14 mouse cellular contexts compared by ENCODE assay signal in genomic region chr14:25855241-25855885, GRCm38 (mm10). TPM values are rescaled to one million over a fixed set of nuclear protein-coding genes. Genes with fewer than 3 reads are reported as not detected.
DNase-seq lines count a peak whose midpoint lies in the region; ATAC-seq and TF ChIP-seq lines count a peak whose summit lies in the region.
"Had no signal": no experiment of that assay in that cellular context is flagged by ENCODE, and none has a peak within 500 bp of the region (broad histone marks: within the 10 kb centered on the region; RNA-seq: fewer than 3 reads in every experiment).

No protein-coding gene starts in this region.

- H3K27me3 ChIP-seq in kidney, embryonic 16.5 days (ENCODE audit: insufficient read depth, low read length), result no peaks in the 10 kb centered on the region
- H3K27me3 ChIP-seq in CH12.LX (replicated peaks), result no peaks in the 10 kb centered on the region
- H3K27me3 ChIP-seq: forebrain, embryonic 13.5 days; neural tube, embryonic 12.5 days had no signal

- H3K4me3 ChIP-seq in kidney, embryonic 16.5 days (ENCODE audit: low read length), result no peak overlapping the region
- no peak overlapping the region for H3K4me3 ChIP-seq in CH12.LX (replicated peaks in 1 of 3; ENCODE audit: low read depth in 2 of 3, low read length in 2 of 3, poor library complexity in 1 of 3)
- H3K4me3 ChIP-seq: forebrain, embryonic 13.5 days; neural tube, embryonic 12.5 days had no signal

- WGBS in kidney, embryonic 16.5 days, result 73% methylated on average over 8 of the region's 8 CpGs

- H3K9me3 ChIP-seq in kidney, embryonic 16.5 days (ENCODE audit: low read length), result no peaks in the 10 kb centered on the region
- H3K9me3 ChIP-seq in CH12.LX (replicated peaks; ENCODE audit: low read length), result no peaks in the 10 kb centered on the region
- H3K9me3 ChIP-seq: forebrain, embryonic 13.5 days; neural tube, embryonic 12.5 days had no signal

- TF ChIP-seq CTCF in CH12.LX (conservative IDR thresholded peaks at IDR 0.05 in 1 of 2, IDR thresholded peaks at IDR 0.05 in 1 of 2; ENCODE audit: low read depth in 2 of 2, low read length in 2 of 2), result no peak

- dilution Hi-C loops in CH12.LX (cut with MboI; ENCODE audit: extremely low pct_ligation_motif_present, extremely low pct_unique_long_range_greater_than_20kb, low sequenced_read_pairs), result no loop called here

- TF ChIP-seq POLR2A in CH12.LX (IDR thresholded peaks at IDR 0.05; ENCODE audit: low read depth, low read length), result no peak

- no peak for DNase-seq in kidney, postnatal 25 days
- DNase-seq in CH12.LX (ENCODE audit: extremely low read depth), result no peak
- peak; percentile 57 for DNase-seq in fat pad, adult 2 months (ENCODE audit: extremely low read depth, low read depth, low spot score)
- no peak for DNase-seq in embryo, embryonic 10.5 days (ENCODE audit: low spot score)
- DNase-seq in testis, postnatal 14 days (ENCODE audit: low spot score), result no peak
- no peak for DNase-seq in frontal cortex, postnatal 25 days (ENCODE audit: low spot score in 2 of 2)
- DNase-seq: adrenal gland, postnatal 25 days; cerebellum, adult 9-11 months; layer of hippocampus, postnatal 36 days had no signal

- no peaks in the 10 kb centered on the region for H3K36me3 ChIP-seq in kidney, embryonic 16.5 days (ENCODE audit: insufficient read depth, low read length)
- H3K36me3 ChIP-seq in CH12.LX (replicated peaks in 1 of 2; ENCODE audit: control insufficient read depth in 1 of 2, insufficient read depth in 1 of 2, low read length in 1 of 2), result no peaks in the 10 kb centered on the region
- H3K36me3 ChIP-seq: neural tube, embryonic 12.5 days had no signal

- in situ Hi-C loops in CH12.LX (cut with MboI; ENCODE audit: low pct_ligation_motif_present, low pct_unique_long_range_greater_than_20kb, low sequenced_read_pairs), result no loop called here

- no peak overlapping the region for H3K9ac ChIP-seq in kidney, embryonic 16.5 days (replicated peaks; ENCODE audit: low read length)
- H3K9ac ChIP-seq in CH12.LX (ENCODE audit: insufficient read depth, low read depth), result no peak overlapping the region
- H3K9ac ChIP-seq: forebrain, embryonic 13.5 days; neural tube, embryonic 12.5 days had no signal

- no peaks in the 10 kb centered on the region for H3K79me2 ChIP-seq in CH12.LX (replicated peaks; ENCODE audit: control insufficient read depth, extremely low read depth, insufficient read depth, poor library complexity, severe bottlenecking)

- TF ChIP-seq RAD21 in CH12.LX (IDR thresholded peaks at IDR 0.05; ENCODE audit: low read depth, low read length), result no peak

- ATAC-seq in kidney, embryonic 16.5 days (ENCODE audit: low FRiP score, low TSS enrichment), result no peak
- peak; percentile 63 for ATAC-seq in megakaryocyte progenitor cell, adult 5-6 weeks (replicated peaks; ENCODE audit: poor library complexity)
- ATAC-seq: forebrain, embryonic 13.5 days; hindbrain, postnatal 0 days had no signal

- peak; percentile 61 for TF ChIP-seq EP300 in CH12.LX (IDR thresholded peaks at IDR 0.05; ENCODE audit: low read length)

- H3K27ac ChIP-seq in kidney, embryonic 16.5 days (ENCODE audit: low read length), result 0 out of 2 replicates have a peak overlapping the region, but pooled peaks have one; percentile 23
- no peak overlapping the region for H3K27ac ChIP-seq in CH12.LX (ENCODE audit: insufficient read depth, low read depth)
- H3K27ac ChIP-seq: forebrain, embryonic 13.5 days; hindbrain, postnatal 0 days; neural tube, embryonic 12.5 days had no signal

- H3K4me2 ChIP-seq in kidney, embryonic 16.5 days (replicated peaks; ENCODE audit: low read depth, low read length), result no peak overlapping the region
- peak overlapping the region; percentile 76 for H3K4me2 ChIP-seq in CH12.LX (ENCODE audit: insufficient read depth, low read depth, poor library complexity, severe bottlenecking)
- H3K4me2 ChIP-seq: forebrain, embryonic 13.5 days; neural tube, embryonic 12.5 days had no signal

- H3K4me1 ChIP-seq in kidney, embryonic 16.5 days (ENCODE audit: insufficient read depth, low read length), result peaks cover 40% of the 10 kb centered on the region
- H3K4me1 ChIP-seq in CH12.LX (ENCODE audit: control insufficient read depth in 1 of 2, insufficient read depth in 2 of 2), result peaks cover 27 to 46% of the 10 kb centered on the region in 2 experiments
- H3K4me1 ChIP-seq: forebrain, embryonic 13.5 days; neural tube, embryonic 12.5 days had no signal

TF ChIP-seq in CH12.LX, 34 proteins besides CTCF, POLR2A, EP300 and RAD21:
- TF ChIP-seq E2F4 (IDR thresholded peaks at IDR 0.05; ENCODE audit: insufficient replicate concordance, low read depth, low read length) (no peak), ETS1 (conservative IDR thresholded peaks at IDR 0.05; ENCODE audit: low read depth, low read length) (peak; percentile 51), BHLHE40 (IDR thresholded peaks at IDR 0.05; ENCODE audit: low read depth, low read length) (peak; percentile 63), JUND (conservative IDR thresholded peaks at IDR 0.05; ENCODE audit: low read depth, low read length) (no peak)

RNA-seq across cellular contexts. Expression of gene Anxa11, which starts 13.4 kb away (rescaled TPM):
- 65.8 and 67.9 TPM in 2 replicates for polyA plus RNA-seq in kidney, embryonic 16.5 days (2015; fragmentation: Nextera tagmentation; extraction: Ambion mirVana)
- 8.4 and 8.8 TPM in 2 replicates for total RNA-seq in CH12.LX (2012; rRNA removed)
- 4.6 and 5.0 TPM in 2 replicates for total RNA-seq in CH12.LX (2014; rRNA removed)
- 31.4 and 35.0 TPM in 2 replicates for polyA plus RNA-seq in CH12.LX (2012; ENCODE audit: insufficient read length, low read depth)
- 36.5 and 37.1 TPM in 2 replicates for total RNA-seq in megakaryocyte progenitor cell, adult 5-6 weeks (2015)
- total RNA-seq in megakaryocyte progenitor cell, adult 5-6 weeks (2017), result 7.3 and 8.1 TPM in 2 replicates

RNA-seq across cellular contexts. Expression of gene Plac9a, which starts 47.5 kb away (rescaled TPM):
- 1.6 TPM in 1 of 2 replicates, not detected in the other for polyA plus RNA-seq in kidney, embryonic 16.5 days (2015; fragmentation: Nextera tagmentation; extraction: Ambion mirVana)
- total RNA-seq in CH12.LX (2012; rRNA removed) (not detected in 2 replicates), CH12.LX (2014; rRNA removed) (not detected in 2 replicates)
- polyA plus RNA-seq in CH12.LX (2012; ENCODE audit: insufficient read length, low read depth), result not detected in 2 replicates
- total RNA-seq in megakaryocyte progenitor cell, adult 5-6 weeks (2015), result not detected in 2 replicates
- total RNA-seq in megakaryocyte progenitor cell, adult 5-6 weeks (2017), result not detected in 2 replicates
- total RNA-seq: hindbrain, postnatal 0 days; layer of hippocampus, postnatal 36 days had no signal
- polyA plus RNA-seq: forebrain, embryonic 13.5 days; neural tube, embryonic 12.5 days had no signal
